Mouse (Mus musculus) inflammation-experienced regulatory T-cells, adult 16 weeks (primary cell): Measurements from ENCODE around the gene Gpr89. TPM values are rescaled to one million over a fixed set of nuclear protein-coding genes. Genes with fewer than 3 reads are reported as not detected.

Source experiments
- polyA plus RNA-seq: library from polyadenylated mRNA; unstranded; fragments of 100-300 nt; shearing (Covaris generic); gene quantifications from one replicate; pipeline ENCODE4 v1.2.1, GENCODE M21; 2017

Gpr89 gene
- polyA plus RNA-seq = 40.4 TPM

DNA sequence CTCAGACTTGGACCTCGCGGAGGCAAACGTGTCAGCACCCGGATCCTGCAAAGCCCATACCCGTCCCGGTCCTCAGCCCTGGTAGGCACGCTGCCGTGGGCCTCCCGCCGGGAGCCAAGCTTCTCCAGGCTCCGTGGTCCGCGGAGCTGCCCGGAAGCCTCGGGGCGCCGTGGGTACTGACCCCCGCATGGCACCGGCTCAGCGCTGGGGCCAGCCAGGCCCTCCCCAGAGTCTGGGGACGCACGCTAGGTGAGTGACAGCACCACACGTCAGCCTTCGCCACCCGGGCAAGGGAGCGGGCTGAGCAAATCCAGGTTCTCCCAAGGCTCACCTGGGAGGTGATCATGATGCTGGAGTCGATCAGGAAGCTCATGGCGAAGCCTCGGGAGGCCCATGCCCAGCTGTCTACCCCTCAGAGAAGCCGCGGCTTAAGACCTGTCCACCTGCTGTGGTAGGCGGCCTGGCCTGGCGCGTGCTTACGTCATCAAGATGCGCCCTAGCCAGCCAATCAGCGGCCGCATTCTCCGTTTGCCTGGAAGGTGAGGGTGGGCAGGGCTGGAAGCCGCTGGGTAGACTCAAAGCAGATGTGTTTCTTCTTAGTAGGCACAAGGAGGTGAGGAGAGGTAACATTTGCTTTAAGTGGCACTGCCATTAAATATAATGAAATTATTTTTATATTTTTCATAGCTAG is at the start of gene Gpr89:
TSS of gene Gpr89 (minus strand) at position 496 of the 691 bp plus-strand sequence.

DNA sequence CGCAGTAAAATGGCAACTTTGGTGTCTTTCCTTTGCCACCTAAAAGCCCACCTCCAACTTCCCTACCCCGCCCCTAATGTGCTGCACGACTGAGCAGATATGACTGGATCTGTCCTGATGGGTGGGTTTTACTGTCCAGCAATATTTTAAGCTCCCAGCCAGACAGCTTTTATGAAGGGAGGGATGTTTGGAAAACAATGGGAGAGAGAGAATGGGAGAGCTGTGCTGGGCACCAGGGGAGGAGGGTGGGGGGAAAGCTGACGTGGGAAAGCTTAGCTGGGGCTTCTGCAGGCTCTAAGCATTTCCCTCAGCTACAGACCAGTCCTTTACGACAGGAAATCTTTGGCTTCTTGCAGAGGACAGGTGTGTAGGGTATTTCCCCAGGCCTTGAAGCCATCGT is 20.8 kb upstream of the Gpr89 start, which contains the start of gene Gja8:
TSS of gene Gja8 (minus strand) at position 101 of the 400 bp plus-strand sequence.

DNA sequence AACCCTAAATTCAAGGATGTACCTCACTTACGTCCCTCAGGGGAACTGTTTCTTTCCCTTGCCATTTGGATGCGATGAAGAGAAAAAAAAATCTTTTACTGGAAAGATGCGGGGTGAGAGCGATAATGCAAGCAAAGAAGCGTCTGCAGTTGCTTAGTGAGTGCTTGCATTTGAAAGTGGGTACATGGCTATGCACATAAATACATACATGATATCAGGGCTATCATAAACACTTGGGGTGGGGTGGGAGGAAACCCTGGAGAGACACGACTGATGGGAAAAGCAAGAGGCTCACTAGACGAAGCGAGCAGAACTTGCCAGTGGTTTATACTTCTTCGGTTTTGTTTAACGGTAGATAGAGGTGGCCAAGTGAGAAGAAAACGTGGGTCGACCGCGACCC is 753 bp downstream of the Gpr89 start, which contains the start of gene Gja5:
TSS of gene Gja5 (plus strand) at position 301 of the 400 bp plus-strand sequence.

DNA sequence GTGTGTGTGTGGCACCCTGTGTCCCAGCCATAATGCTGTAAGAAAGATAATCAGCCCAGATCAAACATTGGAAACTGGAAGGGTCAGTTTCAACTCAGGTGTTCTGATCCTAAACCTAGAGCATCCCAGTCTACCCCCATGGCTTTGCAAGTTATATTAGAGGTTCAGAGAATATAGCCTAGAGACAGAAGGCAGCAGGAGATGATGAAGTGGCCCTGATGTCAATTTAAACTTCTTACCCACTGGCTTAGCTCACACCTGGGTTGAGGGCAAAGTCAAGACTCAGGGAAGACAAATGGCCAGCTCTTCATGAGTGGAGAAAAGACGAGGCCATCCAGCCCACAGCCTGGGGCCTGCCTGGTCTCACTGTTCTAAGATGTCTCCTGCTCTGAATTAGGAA is 76.2 kb downstream of the Gpr89 start, which contains the start of the genes Pdzk1 and Cd160:
TSS of gene Pdzk1 (plus strand) at position 301 of the 400 bp plus-strand sequence.
TSS of gene Cd160 (minus strand) at position 368 of the 400 bp plus-strand sequence.

Other genes with a start within 250 kb of the Gpr89 start
- 0.39 TPM for gene Ankrd35, start 235.2 kb downstream of the Gpr89 start, polyA plus RNA-seq
- gene Pias3, start 209.0 kb downstream of the Gpr89 start, polyA plus RNA-seq = 29.6 TPM
- 1.7 TPM for gene Nudt17, start 196.8 kb downstream of the Gpr89 start, polyA plus RNA-seq
- gene Polr3c, start 177.7 kb downstream of the Gpr89 start, polyA plus RNA-seq = 75.6 TPM
- gene Rnf115, start 177.7 kb downstream of the Gpr89 start, polyA plus RNA-seq = 57.4 TPM
- gene Pdzk1, start 76.1 kb downstream of the Gpr89 start, polyA plus RNA-seq = 0.33 TPM
- gene Cd160, start 76.0 kb downstream of the Gpr89 start, polyA plus RNA-seq = 34.1 TPM
- 0.45 TPM for gene Gja5, start 653 bp downstream of the Gpr89 start, polyA plus RNA-seq
- gene Gja8, start 20.7 kb upstream of the Gpr89 start, polyA plus RNA-seq = not detected